Mouse (Mus musculus) lung, postnatal 14 days (tissue): ENCODE measurements around the gene H2-M10.4.
"Not testable (repeated sequence)": the region's sequence is repeated elsewhere in the genome, so short reads cannot be mapped to it uniquely, and the experiment has no call there.

Source experiments
- DNase-seq: peaks from one replicate; pipeline ENCODE4 v3.0.0; 2021

Gene H2-M10.4

GRCm38 (mm10) chr17:36462234-36462633 is at the start of gene H2-M10.4:
TSS of gene H2-M10.4 (minus strand) at chr17:36462334.
- no peak for DNase-seq

- no peak for DNase-seq
Measured at GRCm38 (mm10) chr17:36503910-36504309, 41.8 kb upstream of the H2-M10.4 start.

GRCm38 (mm10) chr17:36500435-36500834 is 38.3 kb upstream of the H2-M10.4 start:
- DNase-seq = no peak

GRCm38 (mm10) chr17:36488181-36488580 is 26.0 kb upstream of the H2-M10.4 start:
- not testable (repeated sequence) for DNase-seq

GRCm38 (mm10) chr17:36486687-36487230 is 24.6 kb upstream of the H2-M10.4 start:
- no peak for DNase-seq

- DNase-seq = no peak
Measured at GRCm38 (mm10) chr17:36483865-36484264, 21.7 kb upstream of the H2-M10.4 start.

GRCm38 (mm10) chr17:36456260-36456659 is 5.9 kb downstream of the H2-M10.4 start:
- no peak for DNase-seq

GRCm38 (mm10) chr17:36431411-36431810 is 30.7 kb downstream of the H2-M10.4 start:
- no peak for DNase-seq

- DNase-seq = peak; percentile 19
Measured at GRCm38 (mm10) chr17:36418091-36418754, 43.9 kb downstream of the H2-M10.4 start.

- DNase-seq = no peak
Measured at GRCm38 (mm10) chr17:36417416-36417815, 44.7 kb downstream of the H2-M10.4 start.

GRCm38 (mm10) chr17:36415407-36415806 is 46.7 kb downstream of the H2-M10.4 start:
- DNase-seq = no peak

- DNase-seq = no peak
Measured at GRCm38 (mm10) chr17:36414361-36414760, 47.8 kb downstream of the H2-M10.4 start.
